Mouse (Mus musculus) hindbrain, embryonic 12.5 days (tissue): Measurements from ENCODE around the gene 2900026A02Rik. TPM values are rescaled to one million over a fixed set of nuclear protein-coding genes. Genes with fewer than 3 reads are reported as not detected.

Experiments
- ATAC-seq: fragments of 200-750 bp; cut with Nextera tagmentation; 2 replicates; pipeline ENCODE4 v1.8.0; 2017; ENCODE audit warnings: moderate TSS enrichment; ENCODE audit not compliant: low FRiP score
- H3K27ac ChIP-seq: fragments of 300-500 bp; sonication (generic); 2 replicates; pipeline ENCODE4 v1.5.1; 2016; ENCODE audit warnings: mild to moderate bottlenecking
- H3K27me3 ChIP-seq: fragments of 300-500 bp; sonication (generic); 2 replicates; pipeline ENCODE4 v1.6.1; 2016; ENCODE audit warnings: mild to moderate bottlenecking
- H3K36me3 ChIP-seq: fragments of 300-500 bp; sonication (generic); 2 replicates; pipeline ENCODE4 v1.6.1; 2016; ENCODE audit warnings: mild to moderate bottlenecking
- H3K4me1 ChIP-seq: fragments of 300-500 bp; sonication (generic); 2 replicates; pipeline ENCODE4 v1.6.1; 2016
- H3K4me2 ChIP-seq: fragments of 300-500 bp; sonication (generic); replicated peaks from 2 replicates; pipeline ENCODE4 v1.6.1; 2016; ENCODE audit warnings: mild to moderate bottlenecking
- H3K4me3 ChIP-seq: fragments of 300-500 bp; sonication (generic); 2 replicates; pipeline ENCODE4 v1.5.1; 2016; ENCODE audit warnings: mild to moderate bottlenecking
- H3K9ac ChIP-seq: fragments of 300-500 bp; sonication (generic); 2 replicates; pipeline ENCODE4 v1.6.1; 2016; ENCODE audit warnings: mild to moderate bottlenecking, moderate library complexity
- H3K9me3 ChIP-seq: fragments of 300-500 bp; sonication (generic); replicated peaks from 2 replicates; pipeline ENCODE4 v1.6.1; 2016; ENCODE audit warnings: mild to moderate bottlenecking
- WGBS: fragments of 180-500 bp; shearing (Covaris S2); methylation state at CpG from one replicate; pipeline ENCODE4 v1.1.7; 2016; 5-methylcytosine and 5-hydroxymethylcytosine counted together
- polyA plus RNA-seq: library from polyadenylated mRNA; unstranded; fragments of >200 nt; fragmentation: Nextera tagmentation; extraction: Ambion mirVana; gene quantifications from 2 replicates; pipeline ENCODE4 v1.2.1, GENCODE M21; 2016

Gene 2900026A02Rik
- polyA plus RNA-seq, 1 experiment from 2014 or later, result 3.6 TPM

DNA sequence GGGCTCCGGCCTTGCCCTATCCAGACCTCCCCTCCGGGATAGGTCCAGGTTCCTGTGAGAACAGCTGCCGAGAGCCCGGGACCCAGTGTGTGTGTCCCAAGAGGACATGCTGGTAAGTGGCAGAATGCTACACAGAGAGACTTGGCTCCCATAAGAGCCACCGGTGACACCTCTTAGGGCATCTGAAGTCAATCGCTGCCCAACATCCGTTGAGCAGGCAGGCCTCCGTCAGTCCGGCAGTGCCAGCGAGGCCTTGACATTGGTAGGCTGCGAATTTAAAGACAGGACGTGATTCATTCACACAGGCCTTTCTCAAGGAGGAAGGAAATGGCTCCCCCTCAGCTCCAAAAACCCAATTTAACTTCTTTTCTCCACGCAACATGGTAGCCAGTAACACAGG, 11.1 kb downstream of the 2900026A02Rik start:
- WGBS, result 88% methylated on average over 13 of the region's 13 CpGs
- ATAC-seq, result no peak
- Histone ChIP-seq H3K36me3 (no peaks in the 10 kb centered on the region), H3K27me3 (no peaks in the 10 kb centered on the region), H3K4me1 (peaks cover 12% of the 10 kb centered on the region), H3K27ac (peak overlapping the region; percentile 73), H3K4me3 (no peak overlapping the region), H3K9me3 (no peaks in the 10 kb centered on the region), H3K4me2 (no peak overlapping the region), H3K9ac (no peak overlapping the region)

DNA sequence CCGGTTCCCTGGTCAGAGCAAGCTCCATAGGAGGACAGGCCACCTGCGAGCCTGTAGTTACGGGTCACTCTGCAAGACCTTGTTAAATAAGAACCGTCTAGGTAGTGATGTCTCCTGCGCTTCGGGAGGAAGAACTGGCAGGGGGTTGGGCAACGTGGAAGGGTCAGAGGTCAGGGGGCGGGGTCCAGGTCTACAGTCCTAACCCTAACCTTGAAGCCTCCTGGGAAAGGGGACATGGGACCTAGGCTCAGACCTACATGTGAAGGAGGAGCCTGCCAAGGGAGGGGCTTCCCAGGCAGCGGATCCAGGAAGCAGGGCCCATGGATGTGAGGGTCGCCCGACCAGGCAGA, 11.7 kb downstream of the 2900026A02Rik start:
- Histone ChIP-seq H3K27ac (peak overlapping the region; percentile 73), H3K4me2 (no peak overlapping the region), H3K27me3 (no peaks in the 10 kb centered on the region), H3K4me3 (no peak overlapping the region), H3K4me1 (peaks cover 12% of the 10 kb centered on the region), H3K9ac (no peak overlapping the region), H3K36me3 (no peaks in the 10 kb centered on the region), H3K9me3 (no peaks in the 10 kb centered on the region)
- WGBS, result 45% methylated on average over 11 of the region's 11 CpGs
- peak; percentile 18; the same call in 1 of the 2 replicates for ATAC-seq

DNA sequence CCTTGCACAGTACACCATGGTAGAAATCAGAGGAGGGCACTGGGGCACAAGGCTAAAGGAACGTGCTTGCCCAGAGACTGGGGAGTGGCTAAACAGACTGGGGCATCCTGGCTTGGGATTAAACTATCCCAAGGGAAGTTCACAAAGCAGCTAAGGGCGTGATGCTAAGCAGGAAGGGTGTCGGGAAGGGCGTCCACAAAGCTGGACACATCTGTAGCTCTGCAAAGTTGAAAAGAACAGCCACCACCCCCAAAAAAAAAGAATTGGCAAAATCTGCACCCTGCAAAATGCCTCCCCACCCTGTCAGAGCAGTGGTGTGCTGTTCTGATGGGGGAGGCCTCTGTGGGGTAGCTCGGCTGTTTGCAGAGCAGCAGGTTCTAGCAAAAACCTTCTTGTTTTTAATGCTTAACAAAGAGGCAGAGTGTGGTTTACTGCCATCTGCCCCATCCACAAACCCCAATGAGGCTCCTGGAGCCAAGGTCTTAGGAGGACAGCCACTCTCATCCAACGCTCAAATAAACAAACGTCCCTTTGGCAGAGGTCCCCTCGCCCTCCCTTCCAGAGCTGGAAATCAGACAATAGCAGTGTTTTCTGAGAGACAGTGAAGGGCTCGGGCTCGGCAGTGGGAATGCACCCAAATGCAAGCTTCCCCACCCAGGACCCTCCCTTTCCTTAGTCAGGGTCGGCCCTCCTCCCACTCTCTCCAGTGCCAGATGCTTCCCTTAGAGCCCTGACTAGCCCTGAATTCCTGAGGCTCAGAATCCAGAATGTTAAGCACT, 12.2 kb downstream of the 2900026A02Rik start:
- no peaks in the 10 kb centered on the region for H3K27me3 ChIP-seq
- H3K4me1 ChIP-seq, result peaks cover 12% of the 10 kb centered on the region
- peak overlapping the region; percentile 73 for H3K27ac ChIP-seq
- no peak overlapping the region for H3K9ac ChIP-seq
- no peaks in the 10 kb centered on the region for H3K36me3 ChIP-seq
- WGBS, result 45% methylated on average over 11 of the region's 11 CpGs
- H3K4me2 ChIP-seq, result no peak overlapping the region
- H3K9me3 ChIP-seq, result no peaks in the 10 kb centered on the region
- peak; percentile 49 for ATAC-seq
- no peak overlapping the region for H3K4me3 ChIP-seq

DNA sequence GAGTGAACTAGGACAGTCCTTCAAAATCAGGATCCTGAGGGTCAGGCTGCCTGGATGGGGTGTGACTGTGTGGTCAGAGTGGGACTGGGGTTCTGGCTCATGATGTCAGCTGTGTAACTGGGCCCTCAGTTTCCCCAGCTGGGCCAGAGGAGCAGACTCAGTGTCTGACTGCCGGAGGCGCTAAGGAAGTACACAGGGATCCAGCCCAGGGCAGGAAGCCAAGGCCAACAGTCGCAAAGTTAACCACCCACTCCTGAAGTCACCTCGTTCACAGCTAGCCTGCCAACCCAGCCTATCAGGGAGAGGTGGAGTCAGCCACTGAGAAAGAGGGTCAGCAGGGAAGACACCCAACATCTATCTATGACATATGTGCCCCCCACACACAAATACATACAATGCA, 13.0 kb downstream of the 2900026A02Rik start:
- no peaks in the 10 kb centered on the region for H3K36me3 ChIP-seq
- H3K27me3 ChIP-seq, result no peaks in the 10 kb centered on the region
- no peaks in the 10 kb centered on the region for H3K9me3 ChIP-seq
- no peak overlapping the region for H3K4me3 ChIP-seq
- H3K4me1 ChIP-seq, result peaks cover 12% of the 10 kb centered on the region
- H3K9ac ChIP-seq, result no peak overlapping the region
- no peak for ATAC-seq
- no peak overlapping the region for H3K4me2 ChIP-seq
- H3K27ac ChIP-seq, result no peak overlapping the region
- 93% methylated on average over 4 of the region's 4 CpGs for WGBS

DNA sequence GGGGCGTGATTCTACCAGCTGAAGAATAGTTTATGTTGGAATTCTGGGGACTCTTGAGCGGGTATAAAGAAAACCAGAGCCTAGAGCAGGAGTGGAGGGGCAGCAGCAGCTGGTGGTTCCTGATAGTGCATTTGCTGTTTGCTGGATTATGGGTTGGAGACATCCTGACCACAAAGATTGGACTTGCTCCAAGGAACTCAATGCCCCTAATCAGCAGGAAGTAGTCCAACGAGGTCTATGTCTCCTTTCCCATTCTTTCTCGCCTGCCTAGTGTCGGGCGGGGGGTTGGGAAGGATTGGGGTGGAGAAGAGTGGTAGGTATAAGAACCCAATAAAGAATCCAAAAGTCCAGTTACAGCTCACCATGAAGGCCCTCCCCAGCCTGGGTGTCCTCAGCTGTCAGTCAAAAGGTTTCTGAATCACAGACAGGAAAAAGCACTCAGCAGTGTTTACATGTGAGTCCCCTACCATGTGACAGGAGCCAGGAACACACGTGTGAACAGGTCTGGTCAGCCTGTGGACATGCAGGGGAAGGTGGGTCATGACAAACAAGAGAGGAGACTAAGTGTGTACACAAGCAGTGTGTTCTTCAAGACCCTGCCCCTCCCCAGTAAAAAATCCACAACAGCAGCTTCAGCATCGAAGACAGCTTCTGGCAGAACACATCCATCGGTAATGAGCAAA, 14.2 kb downstream of the 2900026A02Rik start:
- peaks cover 12% of the 10 kb centered on the region for H3K4me1 ChIP-seq
- H3K4me2 ChIP-seq, result no peak overlapping the region
- no peaks in the 10 kb centered on the region for H3K27me3 ChIP-seq
- H3K9me3 ChIP-seq, result no peaks in the 10 kb centered on the region
- no peak overlapping the region for H3K4me3 ChIP-seq
- no peak overlapping the region for H3K9ac ChIP-seq
- H3K36me3 ChIP-seq, result no peaks in the 10 kb centered on the region
- H3K27ac ChIP-seq, result no peak overlapping the region
- WGBS, result 70% methylated on average over 9 of the region's 9 CpGs
- ATAC-seq, result no peak

DNA sequence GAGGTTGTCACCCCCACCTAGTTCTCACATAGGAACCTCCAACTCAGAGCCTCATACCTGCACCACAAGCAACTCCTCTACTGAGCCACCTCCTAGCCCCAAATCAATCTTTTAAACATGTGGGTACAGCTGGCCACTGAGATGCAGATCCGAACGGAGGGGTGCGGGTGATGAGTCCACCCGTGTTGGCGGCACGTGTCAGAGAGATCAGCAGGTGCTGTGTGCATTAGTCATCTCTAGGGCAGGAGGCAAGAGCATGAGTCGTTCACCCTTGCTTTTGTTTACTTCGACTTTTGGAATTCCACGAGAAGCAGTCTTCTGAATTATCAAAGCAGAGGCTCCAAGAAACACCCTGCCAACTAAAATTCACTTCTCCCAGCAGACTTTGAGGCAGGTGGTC, 16.8 kb downstream of the 2900026A02Rik start:
- 90% methylated on average over 9 of the region's 9 CpGs for WGBS
- Histone ChIP-seq H3K4me2 (no peak overlapping the region), H3K9me3 (no peaks in the 10 kb centered on the region), H3K36me3 (no peaks in the 10 kb centered on the region), H3K4me3 (no peak overlapping the region), H3K9ac (no peak overlapping the region), H3K4me1 (peaks cover 8% of the 10 kb centered on the region), H3K27ac (no peak overlapping the region), H3K27me3 (no peaks in the 10 kb centered on the region)
- no peak for ATAC-seq

DNA sequence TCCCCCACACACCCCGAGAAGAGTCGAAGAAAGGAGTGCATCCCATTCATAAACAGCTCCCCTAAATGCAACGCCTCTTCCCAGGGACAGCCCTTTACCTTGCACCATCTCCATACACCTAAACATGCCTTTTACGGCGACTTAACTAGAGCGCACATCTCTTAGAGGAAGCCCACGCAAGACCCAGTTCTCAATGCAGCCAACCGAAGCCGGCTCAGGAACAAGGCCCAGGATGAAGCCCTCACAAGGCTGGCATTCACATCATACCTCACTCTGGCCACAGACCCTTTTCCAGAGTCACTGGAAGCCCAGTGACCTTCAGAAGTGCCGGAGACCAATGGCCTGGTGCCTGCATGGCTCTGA, 21.3 kb downstream of the 2900026A02Rik start:
- no peak overlapping the region for H3K4me3 ChIP-seq
- no peak overlapping the region for H3K9ac ChIP-seq
- no peaks in the 10 kb centered on the region for H3K27me3 ChIP-seq
- H3K4me1 ChIP-seq, result no peaks in the 10 kb centered on the region
- no peaks in the 10 kb centered on the region for H3K9me3 ChIP-seq
- no peak overlapping the region for H3K4me2 ChIP-seq
- ATAC-seq, result no peak
- no peak overlapping the region for H3K27ac ChIP-seq
- H3K36me3 ChIP-seq, result no peaks in the 10 kb centered on the region
- WGBS, result 86% methylated on average over 10 of the region's 10 CpGs

DNA sequence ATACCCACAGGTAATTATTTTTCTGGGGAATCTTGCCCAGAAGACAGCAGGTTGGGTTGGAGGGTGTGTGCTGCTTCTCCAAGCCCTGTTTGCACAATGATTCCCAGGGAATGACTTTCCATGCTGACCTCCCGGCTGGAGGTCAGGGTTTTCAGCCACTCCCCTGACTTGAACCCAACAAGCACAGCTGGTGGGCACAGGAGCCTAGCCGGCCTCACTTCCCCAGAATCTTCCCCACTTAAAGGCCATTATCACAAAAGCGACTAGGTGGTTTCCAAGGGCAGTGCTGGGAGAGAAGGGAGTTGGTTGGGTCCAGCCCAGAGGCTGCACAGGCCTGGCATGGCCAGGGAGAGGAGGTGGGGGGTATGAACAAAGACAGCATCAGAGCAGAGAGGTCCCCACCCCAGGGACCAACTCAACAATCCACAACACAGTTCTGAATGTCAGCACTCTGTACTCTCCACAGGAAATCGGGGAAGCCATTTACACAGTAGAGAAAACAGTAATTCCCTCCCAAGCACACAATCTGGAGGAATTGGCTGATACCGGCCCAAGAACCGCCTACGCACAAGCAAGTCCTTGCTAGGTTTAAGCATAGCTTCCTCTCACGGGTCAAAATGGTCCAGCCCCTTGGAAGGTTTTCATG, 21.8 kb downstream of the 2900026A02Rik start:
- no peak for ATAC-seq
- Histone ChIP-seq H3K27me3 (no peaks in the 10 kb centered on the region), H3K4me2 (no peak overlapping the region), H3K9me3 (no peaks in the 10 kb centered on the region), H3K4me3 (no peak overlapping the region), H3K27ac (no peak overlapping the region), H3K36me3 (no peaks in the 10 kb centered on the region), H3K9ac (no peak overlapping the region), H3K4me1 (no peaks in the 10 kb centered on the region)
- 50% methylated on average over 8 of the region's 8 CpGs for WGBS

DNA sequence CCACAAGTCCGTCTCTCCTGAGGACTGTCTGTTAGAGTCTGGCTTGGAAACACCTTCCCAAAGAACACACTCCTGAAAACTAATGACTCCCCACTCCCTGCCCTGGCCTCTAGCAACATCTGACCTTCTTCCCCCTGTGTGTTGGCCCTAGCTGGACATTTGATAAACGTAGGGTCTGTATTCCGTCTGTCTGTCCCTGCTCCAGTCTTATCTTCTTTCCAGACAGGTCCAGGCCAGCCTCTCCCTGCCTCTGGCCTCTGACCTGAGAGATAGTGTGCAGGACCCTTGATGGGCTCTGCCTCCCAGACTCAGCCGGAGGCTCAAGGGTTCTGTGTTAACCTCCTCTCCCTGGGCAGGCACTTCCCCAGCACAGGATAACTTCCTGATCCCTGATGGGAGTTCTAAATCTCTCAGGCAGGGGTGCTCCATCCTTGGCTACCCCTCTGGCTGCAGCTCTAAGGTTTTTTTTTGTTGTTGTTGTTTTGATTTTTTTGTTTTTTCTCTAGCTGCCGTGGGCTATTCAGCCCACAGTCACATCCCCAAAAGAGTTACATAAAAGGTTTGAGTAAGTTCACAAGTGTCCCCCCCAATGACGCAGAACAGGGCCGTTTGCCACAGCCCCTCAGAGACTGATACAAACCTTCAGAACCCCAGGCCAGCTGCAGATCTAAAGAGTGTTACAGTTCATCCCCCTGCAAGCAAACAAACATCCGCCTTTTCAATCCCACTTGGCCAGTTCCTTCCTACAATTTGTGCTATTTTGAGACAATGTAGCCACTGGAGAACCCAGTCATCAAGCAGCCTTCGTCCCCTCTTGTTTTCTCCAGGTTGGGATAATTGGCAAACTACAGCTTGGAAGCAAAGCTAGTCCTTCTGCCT, 23.9 kb downstream of the 2900026A02Rik start:
- Histone ChIP-seq H3K9ac (no peak overlapping the region), H3K9me3 (no peaks in the 10 kb centered on the region), H3K27ac (no peak overlapping the region), H3K4me3 (no peak overlapping the region), H3K4me1 (peaks cover 1% of the 10 kb centered on the region), H3K36me3 (no peaks in the 10 kb centered on the region), H3K4me2 (no peak overlapping the region), H3K27me3 (no peaks in the 10 kb centered on the region)
- ATAC-seq, result no peak
- WGBS, result 70% methylated on average over 9 of the region's 9 CpGs

DNA sequence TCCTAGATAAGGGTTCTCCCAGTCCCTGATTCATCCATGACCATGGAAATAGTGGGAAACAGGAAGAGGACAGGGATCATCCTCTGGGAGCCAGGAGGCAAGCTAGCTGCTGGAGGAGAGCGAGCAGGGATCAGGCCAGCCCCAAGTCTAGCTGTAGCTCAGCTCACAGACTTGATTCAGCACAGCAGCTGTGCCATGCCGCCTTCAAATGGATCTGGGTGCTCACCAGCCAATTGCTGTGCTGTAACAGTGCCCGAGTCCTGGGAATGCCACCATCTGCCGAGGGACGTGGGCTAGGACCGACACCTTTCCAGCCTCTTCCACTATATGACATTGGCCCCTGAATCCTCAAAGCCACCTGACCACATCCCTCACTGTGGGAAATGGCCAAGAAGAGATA, 25.1 kb downstream of the 2900026A02Rik start:
- no peak for ATAC-seq
- WGBS, result 93% methylated on average over 6 of the region's 6 CpGs
- Histone ChIP-seq H3K4me1 (peaks cover 5% of the 10 kb centered on the region), H3K36me3 (no peaks in the 10 kb centered on the region), H3K4me3 (no peak overlapping the region), H3K9ac (no peak overlapping the region), H3K9me3 (no peaks in the 10 kb centered on the region), H3K27me3 (no peaks in the 10 kb centered on the region), H3K4me2 (no peak overlapping the region), H3K27ac (no peak overlapping the region)

DNA sequence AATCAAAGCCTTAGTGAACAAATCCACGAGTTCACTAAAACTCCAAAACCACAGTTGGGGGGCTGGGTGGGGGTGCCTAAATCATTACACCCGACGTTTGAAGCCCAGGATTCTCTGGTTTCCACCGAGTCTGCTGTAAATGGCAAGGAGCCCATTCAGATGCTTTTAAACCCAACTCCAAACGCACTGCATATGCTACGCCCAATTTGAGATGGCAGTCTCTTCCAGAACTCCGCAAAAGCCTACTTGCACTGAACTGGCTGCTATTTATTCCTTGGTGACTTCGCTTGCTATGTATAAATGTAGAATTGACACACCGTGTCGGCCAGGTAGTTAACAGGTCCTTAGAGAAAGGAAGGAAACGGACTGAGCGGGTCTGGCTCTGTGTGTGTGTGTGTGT, 25.6 kb downstream of the 2900026A02Rik start:
- Histone ChIP-seq H3K4me2 (no peak overlapping the region), H3K27ac (no peak overlapping the region), H3K36me3 (no peaks in the 10 kb centered on the region), H3K9me3 (no peaks in the 10 kb centered on the region), H3K4me1 (peaks cover 5% of the 10 kb centered on the region), H3K9ac (no peak overlapping the region), H3K27me3 (no peaks in the 10 kb centered on the region), H3K4me3 (no peak overlapping the region)
- ATAC-seq, result no peak
- WGBS, result 86% methylated on average over 12 of the region's 12 CpGs

DNA sequence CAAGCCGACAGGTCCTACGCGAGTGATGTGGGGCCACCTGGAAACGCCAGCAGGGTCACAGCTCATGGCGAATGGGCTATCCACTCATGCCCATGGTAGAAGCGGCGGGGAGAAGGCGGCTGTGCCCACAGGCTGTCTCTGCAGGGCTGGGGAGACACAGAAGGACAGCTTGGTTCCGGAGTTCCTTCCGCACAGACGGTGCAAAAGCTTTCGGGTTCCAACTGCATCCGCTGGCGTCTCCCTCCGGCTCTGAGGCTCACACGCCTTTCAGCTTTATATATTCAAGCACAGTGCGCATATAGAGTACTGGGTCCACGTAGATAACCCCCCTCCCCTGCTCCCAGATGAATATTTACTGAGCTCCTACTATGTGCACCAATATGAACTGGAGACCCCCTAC, 27.3 kb downstream of the 2900026A02Rik start:
- Histone ChIP-seq H3K9ac (no peak overlapping the region), H3K4me3 (no peak overlapping the region), H3K4me1 (peaks cover 5% of the 10 kb centered on the region), H3K27me3 (no peaks in the 10 kb centered on the region), H3K36me3 (no peaks in the 10 kb centered on the region), H3K9me3 (no peaks in the 10 kb centered on the region), H3K27ac (no peak overlapping the region), H3K4me2 (no peak overlapping the region)
- WGBS, result 93% methylated on average over 18 of the region's 18 CpGs
- no peak for ATAC-seq
